Mouse (Mus musculus): ENCODE data around the gene Unc13b.
"Not testable (repeated sequence)": the region's sequence is repeated elsewhere in the genome, so short reads cannot be mapped to it uniquely, and the experiment has no call there.

Unc13b gene

GRCm38 (mm10) chr4:43114512-43114911, 55.8 kb downstream of the Unc13b start:
- no peak for DNase-seq

DNA sequence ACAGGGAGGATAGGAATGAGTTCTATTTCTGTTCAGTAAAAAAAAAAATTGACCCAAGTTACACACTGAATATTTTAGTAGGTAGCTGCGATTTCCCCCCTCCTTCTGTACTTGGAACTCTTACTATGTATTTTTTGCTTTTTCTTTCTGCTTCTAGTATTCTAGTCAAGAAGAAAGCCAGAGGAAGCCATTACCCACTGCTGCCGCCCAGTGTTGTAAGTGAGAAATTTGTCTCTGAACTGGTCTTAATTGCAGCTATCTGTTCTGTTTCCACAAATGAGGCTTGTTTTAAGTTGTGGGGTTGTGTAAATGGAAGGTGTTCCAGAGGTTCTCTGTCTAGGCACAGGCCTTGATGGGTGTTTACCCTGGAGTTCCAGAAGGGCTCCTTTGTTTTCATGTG, 56.2 kb downstream of the Unc13b start:
- peak; percentile 77 for DNase-seq

GRCm38 (mm10) chr4:43116249-43116648, 57.5 kb downstream of the Unc13b start:
- no peak for DNase-seq

DNA sequence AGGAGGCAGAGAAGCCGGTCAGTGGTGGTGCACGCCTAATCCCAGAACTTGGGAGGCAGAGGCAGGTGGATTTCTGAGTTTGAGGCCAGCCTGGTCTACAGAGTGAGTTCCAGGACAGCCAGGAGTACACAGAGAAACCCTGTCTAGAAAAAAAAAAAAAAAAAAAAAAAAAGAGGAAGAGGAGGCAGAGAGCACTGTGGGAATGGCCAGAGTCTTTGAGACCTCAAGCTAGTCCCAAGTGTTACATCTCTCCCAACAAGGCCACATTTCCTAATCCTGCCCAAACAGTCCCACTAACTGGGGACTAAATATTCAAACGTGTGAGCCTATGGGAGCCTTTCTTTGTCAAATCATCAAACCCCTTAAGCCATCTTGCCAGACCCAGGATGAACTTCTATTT, 71.0 kb downstream of the Unc13b start:
- DNase-seq: no peak

GRCm38 (mm10) chr4:43142610-43143009, 83.9 kb downstream of the Unc13b start:
- DNase-seq: no peak

DNA sequence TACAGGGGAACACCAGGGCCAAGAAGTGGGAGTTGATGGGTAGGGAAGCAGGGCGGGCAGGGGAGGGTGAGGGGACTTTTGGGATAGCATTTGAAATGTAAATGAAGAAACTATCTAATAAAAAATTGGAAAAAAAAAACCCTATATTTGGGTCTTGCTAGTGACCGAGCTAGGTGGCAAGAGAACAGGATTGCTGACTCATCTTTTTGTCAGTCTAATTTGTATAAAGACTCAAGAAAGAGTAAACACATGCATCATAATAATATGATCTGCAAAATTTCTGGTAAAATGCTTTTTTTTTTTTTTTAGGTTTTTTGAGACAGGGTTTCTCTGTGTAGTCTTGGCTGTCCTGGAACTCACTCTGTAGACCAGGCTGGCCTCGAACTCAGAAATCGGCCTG, 93.7 kb downstream of the Unc13b start:
- DNase-seq: not testable (repeated sequence)

GRCm38 (mm10) chr4:43160045-43160444, 101.3 kb downstream of the Unc13b start:
- DNase-seq: no peak

- DNase-seq: no peak
These were observed 102.4 kb downstream of the Unc13b start for GRCm38 (mm10) chr4:43161124-43161657.

DNA sequence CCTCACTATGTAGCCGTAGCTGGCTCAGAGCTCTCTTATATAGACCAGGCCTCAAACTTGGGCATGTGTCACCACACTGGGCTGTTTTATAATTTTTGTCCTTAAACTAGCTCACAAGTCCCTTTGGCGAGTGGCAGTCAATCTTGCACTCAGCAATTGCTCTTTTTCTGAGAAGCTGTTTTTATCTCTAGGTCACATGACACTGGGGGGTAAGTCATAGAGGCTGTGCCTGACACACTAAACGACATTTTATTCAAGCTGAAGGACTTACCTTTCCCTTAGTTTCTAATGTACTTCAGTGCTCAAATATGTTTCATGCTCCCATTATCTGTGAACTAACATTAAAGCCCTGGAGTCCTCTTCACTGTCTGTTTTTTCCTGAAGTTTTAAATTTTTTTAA, 104.5 kb downstream of the Unc13b start:
- DNase-seq: no peak

DNA sequence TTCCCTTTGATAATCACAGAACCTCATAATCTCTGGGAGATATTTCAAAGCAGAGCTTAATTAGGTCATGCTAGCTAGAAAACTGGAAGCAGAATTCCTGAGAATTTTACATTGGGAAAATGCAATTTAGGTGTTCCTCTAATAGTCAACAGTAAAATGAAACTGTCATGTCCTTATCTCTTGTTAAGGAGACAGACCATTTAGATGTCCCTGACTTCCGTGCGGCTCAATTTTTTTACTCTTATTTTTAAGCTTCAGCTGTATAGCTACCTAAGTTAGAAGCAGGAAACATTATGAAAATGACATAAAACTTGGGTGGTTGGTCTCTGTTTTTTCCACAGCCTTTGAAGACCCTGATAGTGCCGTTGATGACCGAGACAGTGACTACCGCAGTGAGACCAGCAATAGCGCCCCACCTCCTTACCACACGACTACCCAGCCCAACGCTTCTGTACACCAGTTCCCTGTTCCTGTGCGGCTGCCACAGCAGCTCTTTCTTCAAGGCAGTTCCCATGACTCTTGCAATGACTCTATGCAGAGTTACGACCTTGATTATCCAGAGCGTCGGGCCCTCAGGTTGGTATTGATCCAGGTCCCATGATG, 106.8 kb downstream of the Unc13b start:
- DNase-seq: no peak

DNA sequence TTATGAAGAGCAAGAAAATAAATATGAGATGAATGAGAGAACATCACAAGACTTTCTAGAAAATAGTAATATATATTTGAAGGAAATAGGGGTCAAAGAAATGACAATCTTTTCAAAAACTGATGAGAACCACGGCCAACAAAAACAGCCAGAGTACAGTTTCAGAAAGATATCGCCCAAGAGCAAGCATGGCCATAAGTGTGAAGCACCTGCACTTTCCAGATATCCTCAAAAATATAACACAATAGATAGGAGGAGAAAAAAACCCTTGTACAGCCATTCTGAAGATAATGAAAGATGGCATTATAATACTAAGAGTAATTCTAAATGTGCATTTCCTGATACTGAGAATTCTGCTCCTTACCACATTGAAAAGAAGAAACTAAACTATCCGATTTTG, 111.3 kb downstream of the Unc13b start:
- DNase-seq: no peak

GRCm38 (mm10) chr4:43177126-43177525, 118.4 kb downstream of the Unc13b start:
- DNase-seq: peak; percentile 6

GRCm38 (mm10) chr4:43182474-43183168, 123.9 kb downstream of the Unc13b start:
- DNase-seq: no peak

GRCm38 (mm10) chr4:43187439-43187838, 128.7 kb downstream of the Unc13b start:
- no peak for DNase-seq

DNA sequence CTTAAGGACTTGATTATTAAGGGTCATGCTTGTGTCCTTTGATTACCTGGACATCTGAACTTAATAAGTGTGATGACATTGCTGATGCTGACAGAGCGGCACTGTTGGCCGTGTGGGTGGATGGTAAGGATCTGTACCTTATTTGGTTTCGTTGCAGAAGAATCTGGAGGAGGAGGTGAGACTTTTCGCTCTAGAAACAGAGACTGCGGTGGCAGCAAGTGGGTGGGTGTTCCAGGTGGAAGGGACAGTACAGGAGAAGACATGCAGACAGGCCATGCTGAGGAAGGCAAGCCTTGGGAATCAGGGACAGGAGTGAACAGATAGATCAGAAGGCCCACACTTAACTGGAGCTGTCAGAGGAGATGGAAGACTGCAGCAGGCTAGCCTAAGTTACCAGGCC, 130.6 kb downstream of the Unc13b start:
- DNase-seq: no peak

DNA sequence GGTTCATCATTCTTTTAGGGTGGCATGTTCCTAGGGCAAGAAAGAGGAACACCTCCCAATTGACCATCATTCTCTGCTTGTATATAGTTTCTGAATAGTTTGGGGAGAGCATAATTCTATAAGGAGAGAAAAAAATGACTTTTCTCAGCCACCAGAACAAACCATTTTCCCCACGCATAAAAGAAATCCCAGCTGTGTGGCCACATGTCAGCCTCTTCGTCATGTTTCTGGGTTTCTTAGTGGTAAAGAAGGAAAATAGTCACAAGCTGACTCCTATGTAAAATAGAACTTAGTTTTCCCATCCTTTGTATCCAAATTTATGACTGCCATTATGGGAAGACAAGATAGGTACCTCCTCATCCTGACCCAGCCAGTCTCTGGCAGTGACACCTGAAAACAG, 146.2 kb downstream of the Unc13b start:
- DNase-seq: no peak

- DNase-seq: no peak
These were observed 146.8 kb downstream of the Unc13b start for GRCm38 (mm10) chr4:43205571-43205970.

GRCm38 (mm10) chr4:43206989-43207388, 148.2 kb downstream of the Unc13b start:
- no peak for DNase-seq

GRCm38 (mm10) chr4:43209081-43209579, 150.4 kb downstream of the Unc13b start:
- peak; percentile 18 for DNase-seq

- DNase-seq: peak; percentile 8
These were observed 150.9 kb downstream of the Unc13b start for GRCm38 (mm10) chr4:43209673-43210072.

DNA sequence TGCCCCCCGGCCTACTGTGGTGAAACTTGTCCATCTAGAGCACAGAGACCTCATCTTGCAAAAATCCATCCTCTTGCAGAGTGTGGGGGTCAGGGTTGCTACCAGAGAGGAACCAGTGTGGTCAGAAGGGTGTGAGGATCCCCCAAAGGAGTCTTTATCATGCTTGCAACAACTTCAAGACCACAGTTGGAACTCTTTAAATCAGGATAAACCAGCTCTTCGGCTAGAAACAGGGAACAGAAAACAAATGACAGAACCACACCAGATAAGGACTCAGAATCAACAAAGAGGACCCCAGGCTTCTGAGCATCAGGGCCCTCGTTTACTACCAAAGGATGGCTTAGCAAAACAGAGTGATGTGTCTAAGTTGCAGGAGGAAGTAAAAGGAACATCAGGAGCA, 157.7 kb downstream of the Unc13b start:
- DNase-seq: no peak

DNA sequence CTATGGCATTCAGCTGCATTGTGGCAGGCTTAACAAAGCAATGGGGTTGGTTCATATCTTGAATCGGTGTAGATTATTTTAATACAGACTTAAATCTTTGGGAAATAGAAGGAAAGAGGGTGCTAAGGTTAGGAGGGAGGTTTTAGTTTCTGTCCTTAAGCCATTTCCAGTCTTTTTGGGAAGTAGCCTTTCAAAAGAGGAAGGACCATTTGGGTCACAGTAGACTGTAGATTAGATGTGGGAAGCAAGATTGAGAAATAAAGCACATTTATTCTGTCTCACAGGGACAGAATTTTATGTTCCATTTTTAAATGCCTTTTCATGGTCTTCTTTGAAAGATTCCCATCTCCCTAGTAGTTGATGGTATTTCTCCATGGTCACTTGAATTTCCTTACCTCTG, 159.2 kb downstream of the Unc13b start:
- no peak for DNase-seq

- DNase-seq: no peak
These were observed 173.1 kb downstream of the Unc13b start for GRCm38 (mm10) chr4:43231821-43232220.

DNA sequence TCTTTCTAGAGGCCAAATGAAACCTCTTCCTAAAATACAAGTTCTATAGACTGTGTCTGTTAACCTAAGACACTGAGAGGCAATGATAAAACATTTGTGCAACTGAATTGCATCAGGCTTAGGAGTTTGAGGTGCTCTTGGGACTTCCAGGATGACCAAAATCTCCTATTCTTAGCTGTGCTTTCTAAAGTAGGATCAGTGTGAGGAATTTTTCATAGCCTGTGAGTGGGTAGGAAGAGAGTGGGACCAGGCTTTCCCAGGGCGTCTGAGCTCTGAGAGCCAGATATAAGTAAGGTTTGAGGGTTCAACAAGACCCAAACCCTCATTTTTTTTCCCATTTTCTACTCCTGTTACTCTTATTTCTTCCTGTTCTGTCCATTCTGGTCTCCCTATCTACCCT, 174.2 kb downstream of the Unc13b start:
- DNase-seq: no peak

Measured in kidney, postnatal 10 days (tissue).